Mouse (Mus musculus) liver, adult 2 months (tissue): Measurements from ENCODE around the gene Timm44.

Experiments used
- CTCF ChIP-seq: fragments of 200-500 bp; IDR thresholded peaks from 2 replicates; pipeline ENCODE4 v1.5.1; 2011; ENCODE audit warnings: low read depth, low read length, control low read depth
- POLR2A ChIP-seq: fragments of 200-500 bp; IDR thresholded peaks from 2 replicates; pipeline ENCODE4 v1.6.1; 2011; ENCODE audit warnings: low read length, control low read depth; ENCODE audit not compliant: insufficient read depth; ENCODE audit errors: extremely low read depth

GRCm38 (mm10) chr8:4249213-4249612 lies 26.5 kb downstream of the Timm44 start:
- TF ChIP-seq CTCF = no peak
- TF ChIP-seq POLR2A = no peak
